Mouse (Mus musculus): ENCODE measurements around the gene Neurod2. TPM values are rescaled to one million over a fixed set of nuclear protein-coding genes. Genes with fewer than 3 reads are reported as not detected.

The Neurod2 gene
- total RNA-seq, 1 experiment from 2014 or later = not detected

DNA sequence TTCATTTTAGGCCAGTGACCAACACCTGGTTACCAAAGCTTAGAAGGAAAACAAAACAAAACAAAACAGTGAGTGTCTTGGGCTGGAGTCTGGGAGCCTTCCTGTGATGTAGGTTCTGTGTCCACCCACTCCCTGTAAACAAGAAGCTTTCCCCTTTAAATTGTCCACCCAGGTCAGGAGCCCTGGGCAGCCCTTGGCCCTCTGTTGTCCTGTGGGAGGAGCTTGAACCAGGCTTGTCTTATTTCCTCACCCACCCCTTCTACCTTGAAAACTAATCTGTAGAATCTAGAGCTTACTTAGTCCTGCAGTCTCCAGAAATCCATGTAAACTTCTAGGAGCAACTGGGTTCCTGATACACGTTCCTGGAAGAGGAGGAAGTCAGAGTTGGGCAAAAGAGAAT, 7.3 kb downstream of the Neurod2 start:
- ATAC-seq (ENCODE audit: extremely low read depth, insufficient number of reproducible peaks, low FRiP score, poor library complexity, severe bottlenecking) = no peak

DNA sequence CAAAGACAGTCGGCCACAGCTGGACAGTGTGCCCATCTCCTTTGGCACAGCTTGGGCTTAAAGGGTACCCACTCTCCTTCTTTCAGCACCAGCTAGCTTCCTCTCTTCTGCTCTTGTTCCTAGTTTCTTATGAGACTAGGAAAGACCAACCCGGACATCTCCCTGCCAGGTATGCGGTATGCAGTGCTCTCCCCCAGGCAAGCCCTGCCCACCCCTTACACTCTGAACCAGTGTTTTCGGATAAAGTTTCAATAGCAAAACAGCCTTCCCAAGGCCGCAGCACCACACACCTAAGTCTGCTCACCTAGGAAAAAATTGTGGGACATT, 7.8 kb downstream of the Neurod2 start:
- ATAC-seq (ENCODE audit: extremely low read depth, insufficient number of reproducible peaks, low FRiP score, poor library complexity, severe bottlenecking) = no peak

DNA sequence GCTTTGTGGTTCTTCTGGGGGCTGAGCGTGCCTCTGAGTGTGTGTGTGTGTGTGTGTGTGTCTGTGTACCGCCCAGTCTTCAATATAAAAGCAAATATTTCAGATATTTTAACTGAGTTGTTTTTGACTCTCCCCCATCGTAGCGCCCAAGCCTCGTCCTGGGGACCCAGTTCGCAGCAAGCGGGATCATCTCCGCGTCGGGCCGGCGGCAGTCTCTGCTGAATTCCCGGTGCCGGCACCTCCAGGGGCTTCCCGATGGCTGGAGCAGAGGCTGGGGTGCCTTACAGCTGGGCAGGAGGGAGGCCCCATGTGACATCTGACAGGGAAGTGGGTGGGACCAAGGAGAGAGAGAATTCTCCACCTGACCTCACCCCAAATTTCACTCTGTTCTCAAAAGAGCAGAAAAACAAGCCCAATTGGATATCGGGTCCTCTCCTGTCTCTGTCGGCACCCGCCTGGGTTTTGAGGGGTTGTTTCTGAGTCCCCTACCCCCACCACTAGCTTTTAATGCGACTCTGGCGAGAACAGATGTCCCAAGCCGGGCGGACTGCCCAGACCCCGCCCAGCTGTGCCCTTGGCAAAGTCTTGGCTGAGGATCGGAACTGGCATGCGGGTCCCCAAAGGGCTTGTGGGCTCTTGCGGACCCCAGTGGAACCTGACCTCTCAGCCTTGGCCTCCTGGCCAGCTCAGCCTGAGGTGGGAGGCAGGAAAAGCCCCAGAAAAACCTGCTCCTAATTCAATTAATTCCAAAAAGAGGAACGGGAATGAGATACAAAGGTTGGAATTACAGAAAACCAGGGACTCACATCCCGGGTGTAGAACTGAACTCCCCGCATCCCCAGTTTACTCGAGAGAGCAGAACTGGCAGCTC, 8.4 kb downstream of the Neurod2 start:
- no peak for ATAC-seq (ENCODE audit: extremely low read depth, insufficient number of reproducible peaks, low FRiP score, poor library complexity, severe bottlenecking)

DNA sequence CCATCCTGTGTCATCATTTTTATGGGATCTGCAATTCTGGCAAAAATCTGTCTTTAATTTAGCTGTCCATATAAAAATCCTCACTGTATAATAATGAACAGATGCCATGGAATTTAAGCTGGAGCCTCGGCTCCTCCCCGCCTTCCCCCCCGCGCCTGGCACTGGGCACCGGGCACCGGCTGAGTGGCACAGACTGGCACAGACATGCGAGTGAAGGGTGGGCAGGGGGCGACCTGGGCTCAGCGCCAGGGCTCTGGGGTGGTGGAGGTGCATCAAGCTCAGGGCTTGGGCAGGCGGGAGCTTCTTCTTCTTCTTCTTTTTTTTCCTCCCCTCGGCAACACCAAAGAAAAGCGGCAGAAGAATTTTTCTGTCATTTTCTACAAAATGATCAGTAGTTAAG, 9.1 kb downstream of the Neurod2 start:
- ATAC-seq (ENCODE audit: extremely low read depth, insufficient number of reproducible peaks, low FRiP score, poor library complexity, severe bottlenecking) = no peak

DNA sequence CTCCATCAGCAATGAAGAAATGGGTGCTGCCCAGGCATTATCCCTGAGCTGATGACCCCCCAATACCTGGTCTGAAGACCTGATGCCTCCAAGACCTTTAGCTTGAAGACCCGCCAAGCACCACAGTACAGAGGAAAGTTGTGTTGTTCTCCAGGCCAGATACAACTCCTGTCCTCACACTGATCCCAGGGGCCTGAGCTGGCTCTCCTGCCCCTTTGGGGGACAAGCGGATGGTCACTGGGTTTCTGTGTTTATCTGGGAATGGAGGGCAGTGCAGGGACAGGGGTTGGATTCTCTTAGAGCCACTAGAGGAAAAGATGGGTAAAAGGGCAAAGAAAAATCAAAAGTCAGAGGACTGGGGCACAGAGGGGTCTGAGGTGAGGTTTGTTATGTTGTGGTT, 9.5 kb downstream of the Neurod2 start:
- no peak for ATAC-seq (ENCODE audit: extremely low read depth, insufficient number of reproducible peaks, low FRiP score, poor library complexity, severe bottlenecking)

DNA sequence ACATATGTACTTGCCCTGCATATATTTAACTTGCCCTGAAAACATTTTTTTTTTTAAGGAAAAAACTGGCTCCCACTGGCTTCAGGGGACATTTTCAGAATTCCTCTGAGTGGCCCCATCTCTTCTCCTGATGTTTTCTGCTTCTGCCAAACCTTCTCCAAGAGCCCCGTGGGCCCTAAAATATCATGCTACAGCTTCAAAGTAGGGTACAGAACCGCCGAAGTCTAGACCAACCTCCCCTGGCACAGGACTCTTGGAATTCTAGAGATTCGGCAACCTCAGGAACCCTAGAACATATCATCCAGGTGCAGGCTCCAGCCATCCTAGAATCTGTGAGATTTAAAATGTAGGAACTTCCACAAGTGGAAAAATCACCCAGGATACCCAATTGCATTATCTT, 9.9 kb downstream of the Neurod2 start:
- no peak for ATAC-seq (ENCODE audit: extremely low read depth, insufficient number of reproducible peaks, low FRiP score, poor library complexity, severe bottlenecking)

DNA sequence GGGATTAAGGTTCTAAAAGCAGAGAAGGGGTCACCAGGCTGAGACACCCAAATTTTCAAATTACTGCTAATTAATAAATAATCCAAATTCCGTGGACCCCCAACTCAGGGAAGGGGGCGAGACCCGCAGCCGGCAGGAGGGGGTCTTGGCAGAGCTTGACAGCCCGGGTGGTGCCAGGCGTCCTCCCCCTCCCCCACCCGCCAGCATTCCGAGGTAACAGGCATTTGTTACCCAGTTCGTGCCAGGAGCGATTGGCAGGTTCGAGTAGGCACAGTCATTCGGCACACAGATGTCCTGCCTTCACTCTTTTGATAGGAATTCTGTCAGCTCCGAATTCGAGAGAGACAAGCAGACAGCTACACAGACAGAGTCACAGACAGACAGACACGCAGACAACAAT, 10.3 kb downstream of the Neurod2 start:
- no peak for ATAC-seq (ENCODE audit: extremely low read depth, insufficient number of reproducible peaks, low FRiP score, poor library complexity, severe bottlenecking)

DNA sequence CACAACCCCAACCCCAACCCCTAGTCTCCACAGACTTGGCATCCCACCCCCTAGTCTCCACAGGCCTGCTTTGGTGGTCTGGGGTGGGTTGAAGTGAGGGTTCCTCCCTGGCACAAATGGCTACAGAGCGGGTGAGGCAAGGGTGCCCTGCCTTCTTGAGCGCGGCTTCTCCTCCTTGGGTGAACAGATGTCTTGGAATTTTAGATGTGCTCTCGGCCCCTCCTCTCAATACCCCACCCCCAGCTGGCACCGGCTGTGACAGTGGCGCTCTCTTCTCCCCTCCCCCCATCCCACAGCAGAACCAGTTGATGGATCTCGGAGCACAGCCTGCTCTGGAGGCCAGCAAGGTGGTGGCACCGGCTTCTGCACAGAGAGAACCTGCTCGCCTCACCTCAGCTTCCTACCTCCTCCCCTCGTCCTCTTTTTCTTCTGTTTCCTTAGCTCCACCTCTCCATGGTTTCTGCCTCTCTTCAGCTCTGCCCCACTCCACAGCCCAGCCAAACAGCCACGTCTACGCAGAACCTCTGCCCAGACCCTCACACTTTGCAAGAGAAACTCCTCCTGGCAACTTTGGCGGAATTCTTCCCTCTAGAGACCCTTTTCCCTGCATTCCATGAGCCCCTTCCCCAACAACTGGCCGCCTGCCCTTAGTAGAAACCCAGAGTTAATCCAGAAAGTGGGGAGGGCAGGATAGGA, 10.9 kb downstream of the Neurod2 start:
- no peak for ATAC-seq (ENCODE audit: extremely low read depth, insufficient number of reproducible peaks, low FRiP score, poor library complexity, severe bottlenecking)

DNA sequence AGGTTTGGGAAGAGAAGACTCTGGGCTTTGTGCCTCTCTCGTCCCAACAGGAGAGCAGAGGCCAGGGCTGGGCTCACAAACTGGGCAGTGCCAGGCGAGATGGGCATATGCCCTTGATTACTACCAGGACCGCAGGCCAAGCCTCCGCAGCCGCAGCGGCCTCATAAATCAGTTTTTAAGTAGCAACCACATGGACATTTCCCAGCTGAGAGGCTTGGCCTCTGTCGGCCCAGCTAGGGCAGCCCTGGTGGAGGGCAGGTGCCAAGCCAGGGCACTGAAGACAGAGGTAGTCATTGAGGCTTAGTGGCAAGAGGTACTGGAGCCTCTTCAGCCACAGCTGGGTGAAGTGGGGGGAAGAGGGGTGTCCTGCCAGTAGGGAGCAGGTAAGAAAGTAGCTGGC, 12.0 kb downstream of the Neurod2 start:
- no peak for ATAC-seq (ENCODE audit: extremely low read depth, insufficient number of reproducible peaks, low FRiP score, poor library complexity, severe bottlenecking)

DNA sequence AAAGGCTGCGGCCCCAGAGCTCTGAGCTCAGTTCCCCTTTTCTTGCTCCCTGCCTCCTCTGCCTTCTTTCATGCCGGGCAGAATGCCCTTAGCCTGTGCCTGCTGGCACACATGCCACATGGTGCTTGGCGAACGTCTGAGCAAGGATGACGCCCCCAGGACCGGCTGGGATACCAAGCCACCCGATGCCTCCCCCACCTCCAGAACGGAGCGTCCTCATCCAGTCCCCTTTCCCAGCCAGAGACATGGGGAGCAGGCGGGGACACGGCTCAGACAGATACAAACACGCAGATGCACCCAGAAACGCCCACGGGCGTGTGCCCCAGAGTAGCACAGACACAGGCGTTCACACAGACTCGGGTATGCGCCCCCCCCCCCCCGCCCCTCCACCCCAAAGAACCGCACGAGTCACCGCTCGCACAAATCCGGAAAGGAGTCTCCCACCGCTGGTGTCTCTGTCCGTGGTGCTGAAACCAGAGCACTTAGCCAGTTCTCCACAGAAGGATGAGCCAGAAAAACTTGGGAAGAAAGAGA, 15.6 kb downstream of the Neurod2 start:
- no peak for ATAC-seq (ENCODE audit: extremely low read depth, insufficient number of reproducible peaks, low FRiP score, poor library complexity, severe bottlenecking)

DNA sequence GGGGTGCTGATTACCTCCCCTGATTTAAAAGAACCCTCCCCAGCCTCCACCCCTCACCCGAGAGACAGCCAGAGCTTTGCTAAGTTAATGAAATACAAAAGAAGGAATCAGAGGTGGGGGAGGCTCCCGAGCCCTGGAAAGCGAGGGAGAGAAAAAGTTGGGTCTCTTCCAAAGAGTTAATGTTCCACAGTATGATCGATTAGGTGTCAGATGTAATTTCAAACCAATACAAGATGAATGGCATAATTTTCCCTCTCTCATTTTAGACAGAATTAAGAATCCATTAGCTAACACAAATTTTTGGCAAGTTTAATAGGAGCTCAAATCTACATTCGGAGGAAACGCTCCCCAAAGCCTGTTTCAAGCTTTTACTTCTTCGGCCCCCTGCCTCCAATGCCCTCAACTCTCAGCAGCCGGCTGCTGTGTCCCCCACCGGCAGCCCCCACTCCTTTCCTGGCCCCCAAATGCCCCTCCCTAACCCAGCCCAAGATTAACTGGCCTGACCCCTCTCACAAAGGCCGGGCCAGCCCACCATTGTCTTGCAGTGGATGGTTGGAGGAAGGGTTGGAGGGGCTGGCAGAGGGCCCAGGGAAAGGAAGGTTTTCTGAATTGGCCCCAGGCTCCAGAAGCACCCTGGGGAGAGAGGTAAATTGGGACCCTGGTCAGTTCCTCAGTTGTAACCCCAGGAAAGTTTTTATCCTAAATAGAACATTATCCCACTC, 30.8 kb downstream of the Neurod2 start:
- ATAC-seq (ENCODE audit: extremely low read depth, insufficient number of reproducible peaks, low FRiP score, poor library complexity, severe bottlenecking) = no peak

DNA sequence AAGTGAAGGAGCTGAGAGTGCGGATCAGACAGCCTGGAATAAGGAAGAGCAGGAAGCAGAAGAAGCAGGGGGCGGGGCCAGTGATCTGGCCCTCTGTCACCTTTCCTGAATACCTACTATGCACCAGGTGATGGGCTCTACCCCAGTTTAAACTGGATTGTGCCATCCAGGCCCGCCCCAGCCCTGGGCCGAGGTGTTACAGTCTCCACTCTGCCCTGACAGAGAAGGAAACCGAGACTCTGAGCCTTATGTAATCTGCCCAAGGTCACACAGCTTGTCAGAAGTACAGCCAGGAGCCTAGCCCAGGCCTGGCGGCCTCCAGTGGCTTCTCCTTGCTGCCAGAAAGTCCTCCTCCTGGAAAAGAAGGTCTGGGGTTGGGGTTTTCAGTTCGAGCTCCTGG, 31.7 kb downstream of the Neurod2 start:
- no peak for ATAC-seq (ENCODE audit: extremely low read depth, insufficient number of reproducible peaks, low FRiP score, poor library complexity, severe bottlenecking)

DNA sequence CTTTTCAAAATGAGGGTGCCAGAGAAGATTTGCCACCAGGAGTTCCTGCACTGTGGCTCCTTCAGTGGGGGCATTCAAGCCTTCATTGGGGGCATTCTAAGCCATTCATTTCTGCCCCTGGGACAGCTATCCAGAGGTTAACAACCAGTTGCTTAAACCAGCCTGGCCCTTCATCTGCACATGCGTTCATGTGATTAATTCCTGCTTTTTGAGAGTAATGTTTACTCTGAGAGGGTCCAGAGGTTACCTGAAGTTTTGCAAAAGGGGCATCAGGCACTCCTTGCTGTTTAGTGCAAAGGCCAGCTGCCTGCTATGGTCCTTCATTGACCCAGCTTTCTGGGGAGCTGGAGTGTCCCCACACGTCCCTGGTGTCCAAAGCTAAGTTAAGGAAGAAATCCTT, 32.5 kb downstream of the Neurod2 start:
- ATAC-seq (ENCODE audit: extremely low read depth, insufficient number of reproducible peaks, low FRiP score, poor library complexity, severe bottlenecking) = no peak

DNA sequence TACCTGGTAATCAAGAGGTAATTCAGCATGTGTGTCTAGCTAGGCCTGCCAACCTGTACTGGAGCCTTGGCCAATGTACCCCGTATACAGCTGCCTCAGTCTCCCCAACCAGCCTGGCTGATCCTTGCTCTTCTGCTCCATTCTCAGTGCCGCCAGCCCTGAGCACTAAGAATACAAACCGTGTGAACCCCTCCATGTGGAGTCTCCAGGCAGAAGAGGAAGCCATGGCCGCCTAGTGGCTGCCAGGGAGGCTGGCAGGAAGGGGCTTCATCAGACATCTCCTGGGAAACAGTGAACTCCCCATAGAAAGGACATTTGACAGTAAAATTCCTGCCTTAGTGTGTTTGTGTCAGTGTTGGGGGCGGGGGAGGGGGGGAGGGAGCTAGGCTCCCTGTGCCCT, 33.2 kb downstream of the Neurod2 start:
- ATAC-seq (ENCODE audit: extremely low read depth, insufficient number of reproducible peaks, low FRiP score, poor library complexity, severe bottlenecking) = no peak

DNA sequence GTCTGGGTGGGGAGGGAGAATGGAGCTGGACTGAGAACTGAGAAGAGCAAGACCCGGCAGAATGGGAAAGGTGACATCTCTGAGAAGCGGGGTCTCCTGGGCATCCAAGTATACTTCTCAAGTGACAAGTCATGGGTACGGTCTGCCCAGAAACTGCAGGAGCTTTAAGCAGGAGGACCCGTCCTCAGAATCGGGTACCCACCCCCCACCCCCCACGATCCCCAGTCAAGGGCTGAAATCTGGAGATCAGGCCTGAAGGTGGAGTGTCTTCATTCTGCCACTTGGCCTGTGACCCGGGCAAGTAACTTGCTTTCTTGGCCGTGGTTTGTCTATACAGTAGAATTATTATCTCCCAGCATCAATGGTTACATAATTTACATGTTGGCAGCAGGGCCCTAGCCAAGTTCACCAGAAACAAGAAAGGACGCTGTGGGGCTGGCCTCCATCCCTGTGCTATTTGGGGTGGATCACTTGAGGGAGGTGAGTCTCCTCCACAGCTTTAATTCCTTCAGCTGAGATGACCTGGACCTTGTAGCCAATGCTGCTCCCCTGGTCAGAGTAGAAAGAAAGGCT, 34.3 kb downstream of the Neurod2 start:
- ATAC-seq (ENCODE audit: extremely low read depth, insufficient number of reproducible peaks, low FRiP score, poor library complexity, severe bottlenecking) = no peak

DNA sequence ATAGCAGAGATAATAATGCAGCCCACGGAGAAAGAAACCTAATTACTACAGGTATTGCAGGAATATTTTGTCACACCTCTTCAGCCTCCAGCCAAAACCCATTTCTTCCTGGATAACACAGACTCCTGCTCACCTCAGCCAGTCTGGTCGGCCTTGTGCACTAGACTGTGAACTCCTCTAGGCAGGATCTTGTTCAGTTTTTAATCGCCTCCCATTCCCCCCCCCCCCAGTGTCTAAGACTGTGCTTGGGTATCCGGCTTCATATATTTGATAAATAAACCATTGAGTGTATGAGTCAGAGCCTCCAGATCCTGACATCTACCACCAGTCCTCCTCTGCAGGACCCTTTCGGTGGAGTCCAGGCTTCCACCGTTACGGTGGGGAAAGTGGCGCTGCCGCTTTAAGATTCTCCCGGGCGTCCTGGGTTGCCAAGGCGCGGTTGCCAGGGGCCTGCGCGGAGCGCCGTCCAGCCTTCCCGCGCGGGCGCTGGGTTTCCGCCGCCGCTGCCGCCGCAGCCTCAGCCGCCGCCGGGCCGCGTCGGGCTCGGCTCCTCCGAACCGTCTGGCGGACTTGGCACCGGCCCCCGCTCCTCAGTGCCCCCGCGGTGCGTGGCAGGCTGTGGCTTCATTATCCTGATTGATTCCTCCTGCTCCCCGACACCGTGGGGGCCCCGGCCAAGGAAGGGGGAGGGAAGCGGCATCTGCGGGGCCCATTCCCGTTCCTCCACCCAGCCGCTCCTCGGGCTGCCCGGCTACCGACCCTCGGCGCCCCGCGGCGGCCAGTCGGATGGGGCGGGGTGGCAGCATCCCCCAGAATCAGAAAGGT, 35.0 kb downstream of the Neurod2 start:
- ATAC-seq (ENCODE audit: extremely low read depth, insufficient number of reproducible peaks, low FRiP score, poor library complexity, severe bottlenecking) = no peak

DNA sequence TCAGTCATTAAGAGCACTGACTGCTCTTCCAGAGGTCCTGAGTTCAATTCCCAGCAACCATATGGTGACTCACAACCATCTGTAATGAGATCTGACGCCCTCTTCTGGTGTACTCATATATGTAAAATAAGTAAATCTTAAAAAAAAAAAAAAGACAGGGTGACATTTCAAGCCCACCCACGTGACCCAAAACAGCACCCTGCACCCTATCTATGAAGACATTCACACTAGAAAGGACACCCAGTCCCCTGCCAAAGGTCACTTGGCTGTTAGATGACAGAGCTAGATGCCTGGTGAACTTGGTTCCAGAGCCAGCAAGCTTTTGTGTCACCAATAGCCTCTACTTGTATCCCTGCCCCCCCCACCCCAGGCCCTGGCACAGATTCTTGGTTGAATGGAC, 36.4 kb downstream of the Neurod2 start:
- no peak for ATAC-seq (ENCODE audit: extremely low read depth, insufficient number of reproducible peaks, low FRiP score, poor library complexity, severe bottlenecking)

DNA sequence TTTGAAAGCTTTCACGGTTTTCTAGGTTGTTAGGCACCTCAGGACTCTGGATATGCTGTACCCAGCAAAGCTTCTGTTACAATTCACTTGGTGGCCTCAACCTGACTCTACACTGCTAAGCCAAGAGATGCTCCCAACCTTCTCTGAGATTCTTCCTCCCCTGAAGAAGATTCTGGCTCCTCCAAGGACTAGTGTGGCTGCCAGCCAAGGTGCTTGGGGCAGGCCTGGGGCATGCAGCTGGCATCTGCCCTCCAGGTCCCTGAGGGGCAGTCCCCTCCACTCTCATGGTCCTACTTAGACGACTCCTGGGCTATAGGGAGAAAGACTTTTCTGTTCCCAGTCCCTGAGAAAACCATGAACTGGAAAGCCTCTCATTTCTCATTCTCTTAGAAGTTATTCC, 38.5 kb downstream of the Neurod2 start:
- no peak for ATAC-seq (ENCODE audit: extremely low read depth, insufficient number of reproducible peaks, low FRiP score, poor library complexity, severe bottlenecking)

DNA sequence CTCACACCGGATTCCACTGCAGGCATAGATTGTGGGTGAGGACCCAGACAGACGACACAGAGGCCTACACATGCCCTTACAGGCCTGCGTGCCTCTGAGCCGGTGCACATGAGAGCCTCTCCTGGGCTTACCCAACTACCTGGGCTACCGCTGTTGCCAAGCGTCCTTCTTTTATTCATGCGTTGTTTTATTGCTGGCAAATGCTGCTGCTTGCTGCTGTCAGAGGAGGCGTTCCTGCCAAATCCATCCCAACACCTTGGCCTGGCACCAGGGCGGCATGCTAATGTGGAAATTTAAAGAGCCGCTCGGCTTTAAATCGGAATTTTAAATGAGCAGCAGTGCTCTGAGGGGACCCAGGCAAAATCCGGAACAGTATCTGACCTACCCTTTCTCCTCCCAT, 39.6 kb downstream of the Neurod2 start:
- no peak for ATAC-seq (ENCODE audit: extremely low read depth, insufficient number of reproducible peaks, low FRiP score, poor library complexity, severe bottlenecking)

All from neutrophil, adult 5-6 weeks (primary cell).